Mouse (Mus musculus): ENCODE data around the gene Scg3.

- TF ChIP-seq POLR2A (IDR thresholded peaks at IDR 0.05; ENCODE audit: extremely low read depth, insufficient read depth, low read length) (no peak), CTCF (IDR thresholded peaks at IDR 0.05; ENCODE audit: low read depth, low read length) (no peak)
Observed at GRCm38 (mm10) chr9:75676226-75676625, 7.6 kb downstream of the Scg3 start.
